Mouse (Mus musculus) limb, embryonic 10.5 days (tissue): ENCODE measurements around the gene Pip4k2c. TPM values are rescaled to one million over a fixed set of nuclear protein-coding genes. Genes with fewer than 3 reads are reported as not detected.
"Not testable (repeated sequence)": the region's sequence is repeated elsewhere in the genome, so short reads cannot be mapped to it uniquely, and the experiment has no call there.

ENCODE experiments used
- DNase-seq: peaks from one replicate; pipeline ENCODE4 v3.0.0-alpha.2; 2017; ENCODE audit warnings: low spot score
- H3K27ac ChIP-seq: fragments of 300-500 bp; sonication (generic); 2 replicates; pipeline ENCODE4 v1.5.1; 2016; ENCODE audit warnings: mild to moderate bottlenecking
- H3K27me3 ChIP-seq: fragments of 300-500 bp; sonication (generic); 2 replicates; pipeline ENCODE4 v1.6.1; 2016; ENCODE audit warnings: low read depth, mild to moderate bottlenecking; ENCODE audit not compliant: poor library complexity, severe bottlenecking
- H3K36me3 ChIP-seq: fragments of 300-500 bp; sonication (generic); 2 replicates; pipeline ENCODE4 v1.6.1; 2016; ENCODE audit warnings: mild to moderate bottlenecking, moderate library complexity
- H3K4me1 ChIP-seq: fragments of 300-500 bp; sonication (generic); 2 replicates; pipeline ENCODE4 v1.6.1; 2016
- H3K4me3 ChIP-seq: fragments of 300-500 bp; sonication (generic); 2 replicates; pipeline ENCODE4 v1.5.1; 2016; ENCODE audit warnings: mild to moderate bottlenecking, moderate library complexity
- H3K9me3 ChIP-seq: fragments of 300-500 bp; sonication (generic); replicated peaks from 2 replicates; pipeline ENCODE4 v1.6.1; 2016; ENCODE audit warnings: mild to moderate bottlenecking
- WGBS: fragments of 180-500 bp; shearing (Covaris S2); methylation state at CpG from one replicate; pipeline ENCODE4 v1.1.7; 2016; 5-methylcytosine and 5-hydroxymethylcytosine counted together
- polyA plus RNA-seq: library from polyadenylated mRNA; unstranded; fragments of >200 nt; fragmentation: Nextera tagmentation; extraction: Ambion mirVana; gene quantifications from 2 replicates; pipeline ENCODE4 v1.2.1, GENCODE M21; 2016

Pip4k2c gene
- polyA plus RNA-seq, 1 experiment from 2014 or later, result 27.8 TPM

DNA sequence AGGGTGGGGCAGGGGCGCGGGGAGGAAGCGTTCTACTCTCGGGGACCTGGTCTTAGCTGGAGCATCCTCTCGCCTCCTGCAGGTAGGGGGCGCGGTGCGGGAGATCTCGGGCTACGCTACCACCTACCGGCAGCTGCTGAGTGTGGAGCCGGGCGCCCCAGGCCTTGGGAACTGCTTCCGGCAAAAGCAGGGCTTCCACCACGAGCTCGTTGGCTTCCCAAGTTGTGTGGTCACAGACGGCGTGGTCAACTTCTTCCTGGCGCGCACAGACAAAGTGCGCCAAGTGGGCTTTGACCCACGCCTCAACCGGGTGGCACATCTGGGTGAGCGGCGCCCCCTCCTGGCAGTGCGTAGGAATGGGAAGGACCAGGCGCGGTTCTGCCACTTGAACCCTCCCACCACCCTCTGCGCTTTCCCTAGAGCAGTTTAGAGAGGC lies 40.5 kb downstream of the Pip4k2c start:
- Histone ChIP-seq H3K27ac (peak overlapping the region; percentile 54), H3K27me3 (peaks cover 72% of the 10 kb centered on the region), H3K36me3 (no peaks in the 10 kb centered on the region), H3K4me3 (peak overlapping the region; percentile 49), H3K4me1 (peaks cover 37% of the 10 kb centered on the region), H3K9me3 (no peaks in the 10 kb centered on the region)
- DNase-seq, result peak; percentile 89
- under 1% methylated on average over 29 of the region's 29 CpGs for WGBS

DNA sequence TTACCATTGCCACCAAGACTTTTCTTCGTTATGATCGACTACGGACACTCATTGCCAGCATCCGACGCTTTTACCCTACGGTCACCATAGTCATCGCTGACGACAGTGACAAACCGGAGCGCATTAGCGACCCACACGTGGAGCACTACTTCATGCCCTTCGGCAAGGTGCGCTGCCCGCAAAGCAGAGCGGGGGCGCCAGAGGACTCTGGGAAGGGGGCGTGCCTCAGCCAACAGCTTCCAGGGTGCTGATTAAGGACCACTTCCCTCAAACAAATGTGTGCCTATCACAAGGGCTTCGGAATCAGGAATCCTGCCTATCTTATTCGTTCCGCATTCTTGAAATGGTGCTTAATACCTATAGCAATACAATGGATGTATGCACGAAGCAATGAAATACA lies 41.4 kb downstream of the Pip4k2c start:
- Histone ChIP-seq H3K9me3 (no peaks in the 10 kb centered on the region), H3K36me3 (no peaks in the 10 kb centered on the region), H3K4me3 (peak overlapping the region; percentile 49), H3K27ac (peak overlapping the region; percentile 54; the same call in 1 of the 2 replicates), H3K4me1 (peaks cover 45% of the 10 kb centered on the region), H3K27me3 (peaks cover 78% of the 10 kb centered on the region)
- peak; percentile 66 for DNase-seq
- WGBS, result 2% methylated on average over 22 of the region's 22 CpGs

DNA sequence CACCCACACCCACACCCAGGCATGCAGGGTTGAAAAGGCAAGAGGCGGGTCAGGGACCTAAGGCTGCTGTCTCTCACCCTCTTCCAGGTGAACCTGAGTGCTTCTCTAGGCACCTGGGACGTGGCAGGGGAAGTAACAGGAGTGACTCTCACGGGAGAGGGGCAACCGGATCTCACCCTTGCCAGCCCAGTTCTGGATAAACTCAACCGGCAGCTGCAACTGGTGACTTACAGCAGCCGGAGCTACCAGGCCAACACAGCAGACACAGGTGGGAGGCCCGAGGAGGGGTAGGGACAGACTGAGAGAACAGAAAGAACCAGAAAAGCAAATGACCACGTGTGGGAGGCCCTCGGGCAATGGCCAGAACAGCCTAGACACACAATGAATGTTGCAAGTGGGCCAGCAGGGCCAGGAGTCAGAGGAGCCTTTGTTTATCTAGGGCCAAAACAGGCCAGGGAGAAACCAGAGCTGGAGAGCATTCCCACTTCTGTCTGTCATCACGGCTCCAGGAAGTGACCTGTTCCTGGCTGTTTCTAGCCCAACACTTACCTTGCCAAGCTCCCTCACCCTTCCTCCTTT lies 43.7 kb downstream of the Pip4k2c start:
- 29% methylated on average over 10 of the region's 10 CpGs for WGBS
- H3K36me3 ChIP-seq, result no peaks in the 10 kb centered on the region
- peaks cover 97% of the 10 kb centered on the region for H3K27me3 ChIP-seq
- H3K9me3 ChIP-seq, result no peaks in the 10 kb centered on the region
- H3K4me1 ChIP-seq, result peaks cover 50% of the 10 kb centered on the region
- no peak overlapping the region for H3K27ac ChIP-seq
- peak; percentile 38 for DNase-seq
- H3K4me3 ChIP-seq, result no peak overlapping the region

DNA sequence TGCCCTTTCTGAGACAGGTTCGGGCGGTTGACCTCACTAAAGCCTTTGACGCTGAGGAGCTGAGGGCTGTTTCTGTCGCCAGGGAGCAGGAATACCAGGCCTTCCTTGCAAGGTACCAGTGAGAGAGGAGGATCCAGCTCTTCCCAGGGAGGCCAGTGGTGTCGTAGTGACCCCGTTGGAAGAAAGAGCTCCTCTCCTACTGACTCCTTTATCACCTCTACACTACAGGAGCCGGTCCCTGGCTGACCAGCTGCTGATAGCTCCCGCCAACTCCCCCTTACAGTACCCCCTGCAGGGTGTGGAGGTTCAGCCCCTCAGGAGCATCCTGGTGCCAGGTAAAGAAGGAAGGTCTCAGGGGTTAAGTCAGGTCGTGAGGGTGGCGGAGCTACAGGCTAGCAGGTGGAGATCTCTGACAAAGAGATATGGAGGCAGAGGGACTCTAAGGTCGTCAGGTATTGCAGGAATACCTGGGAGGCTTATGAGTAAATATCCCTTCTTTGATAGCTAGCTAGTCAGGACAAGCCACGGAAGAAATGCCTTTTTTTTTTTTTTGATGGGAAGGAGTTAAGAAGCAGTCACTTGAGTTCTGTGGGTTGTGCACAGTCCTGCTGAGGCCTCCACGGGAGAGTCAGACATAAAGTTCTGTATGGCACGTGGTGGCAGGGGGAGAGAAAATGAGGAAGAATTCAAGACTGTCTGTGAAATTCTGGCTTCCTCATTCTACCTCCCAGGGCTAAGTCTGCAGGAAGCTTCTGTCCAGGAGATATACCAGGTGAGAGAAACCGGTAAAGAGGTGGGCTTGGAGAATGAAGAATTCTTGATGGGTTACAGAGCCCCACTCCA lies 44.4 kb downstream of the Pip4k2c start:
- peak; percentile 48 for DNase-seq
- Histone ChIP-seq H3K4me3 (peak overlapping the region; percentile 70; the same call in 1 of the 2 replicates), H3K27ac (no peak overlapping the region), H3K4me1 (peaks cover 50% of the 10 kb centered on the region), H3K36me3 (no peaks in the 10 kb centered on the region), H3K9me3 (no peaks in the 10 kb centered on the region), H3K27me3 (peaks cover 96% of the 10 kb centered on the region)
- WGBS, result 19% methylated on average over 15 of the region's 15 CpGs

DNA sequence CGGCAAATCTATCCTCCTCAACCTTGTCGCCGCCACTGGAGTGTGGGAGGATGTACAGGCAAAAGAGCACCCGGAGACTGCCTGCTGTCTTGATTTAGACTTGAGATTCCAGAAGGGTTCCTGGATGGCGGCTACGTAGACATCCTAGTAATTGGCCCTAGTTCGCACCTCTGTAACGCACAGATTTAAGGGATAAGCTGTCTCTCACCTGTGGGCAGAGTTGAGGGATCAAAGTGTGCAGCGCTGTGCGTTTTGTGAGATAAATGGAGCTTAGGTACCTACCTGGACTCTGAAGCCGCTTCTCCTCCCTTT lies 45.0 kb downstream of the Pip4k2c start:
- 2% methylated on average over 11 of the region's 11 CpGs for WGBS
- peaks cover 50% of the 10 kb centered on the region for H3K4me1 ChIP-seq
- H3K27ac ChIP-seq, result peak overlapping the region; percentile 83; the same call in 1 of the 2 replicates

DNA sequence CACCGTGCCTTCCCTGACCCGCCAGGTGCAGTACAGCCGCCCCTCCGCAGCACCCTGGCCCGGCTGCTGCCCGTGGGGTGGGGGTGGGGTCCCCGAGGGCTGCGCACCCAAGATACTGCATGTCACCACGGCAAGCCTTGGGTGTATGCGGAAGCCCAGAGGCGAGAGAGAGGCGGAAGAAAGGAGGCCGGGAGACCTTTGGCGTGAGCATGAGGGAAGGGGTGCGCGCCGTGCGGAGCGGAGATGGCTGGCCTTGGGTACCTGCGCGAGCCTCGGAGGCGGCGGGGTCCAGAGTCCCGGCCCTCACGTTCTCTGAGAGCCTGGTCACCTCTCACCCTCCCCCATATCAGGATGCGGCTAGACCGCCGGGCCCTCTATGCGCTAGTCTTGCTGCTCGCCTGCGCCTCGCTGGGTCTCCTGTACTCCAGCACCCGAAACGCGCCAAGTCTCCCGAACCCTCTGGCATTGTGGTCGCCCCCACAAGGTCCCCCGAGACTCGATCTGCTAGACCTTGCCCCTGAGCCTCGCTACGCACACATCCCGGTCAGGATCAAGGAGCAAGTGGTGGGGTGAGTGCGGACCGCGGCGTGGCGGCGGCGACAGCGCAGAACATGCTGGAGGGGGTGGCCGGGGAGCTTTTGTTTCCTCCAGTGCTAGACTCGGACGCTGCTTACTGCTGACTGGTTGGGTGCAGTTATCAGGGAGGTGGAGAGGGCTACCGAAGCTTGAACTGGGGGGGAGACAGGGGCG lies 45.6 kb downstream of the Pip4k2c start:
- WGBS, result under 1% methylated on average over 56 of the region's 56 CpGs
- peak; percentile 70 for DNase-seq
- peak overlapping the region; percentile 83 for H3K27ac ChIP-seq

More for the DNA sequence above, 45.0 kb downstream of the Pip4k2c start:
- Histone ChIP-seq H3K36me3 (no peaks in the 10 kb centered on the region), H3K9me3 (no peaks in the 10 kb centered on the region), H3K27me3 (peaks cover 89% of the 10 kb centered on the region), H3K4me3 (peak overlapping the region; percentile 70)
- no peak for DNase-seq

DNA sequence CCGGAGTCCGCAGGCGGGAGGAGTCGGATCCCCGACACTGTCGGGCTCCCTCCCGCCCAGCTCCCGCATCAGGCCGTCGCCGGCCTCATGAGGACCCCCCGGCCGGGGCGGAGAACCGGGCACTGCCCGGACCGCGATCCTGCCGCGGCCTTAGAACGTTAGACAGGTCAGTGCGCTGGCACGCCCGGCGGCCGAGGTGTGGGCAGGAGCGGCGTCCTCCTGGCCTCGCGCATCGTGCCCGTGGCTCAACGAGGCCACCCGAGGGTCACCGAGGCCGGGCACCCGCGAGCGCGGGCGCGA lies 46.1 kb downstream of the Pip4k2c start:
- under 1% methylated on average over 42 of the region's 42 CpGs for WGBS
- H3K27me3 ChIP-seq, result peaks cover 79% of the 10 kb centered on the region
- H3K36me3 ChIP-seq, result no peaks in the 10 kb centered on the region
- peak overlapping the region; percentile 70 for H3K4me3 ChIP-seq
- peak; percentile 70 for DNase-seq
- H3K4me1 ChIP-seq, result peaks cover 39% of the 10 kb centered on the region
- H3K27ac ChIP-seq, result peak overlapping the region; percentile 83
- H3K9me3 ChIP-seq, result no peaks in the 10 kb centered on the region

More for the DNA sequence above, 45.6 kb downstream of the Pip4k2c start:
- H3K36me3 ChIP-seq, result no peaks in the 10 kb centered on the region
- peaks cover 84% of the 10 kb centered on the region for H3K27me3 ChIP-seq
- H3K4me1 ChIP-seq, result peaks cover 44% of the 10 kb centered on the region
- peak overlapping the region; percentile 70 for H3K4me3 ChIP-seq
- H3K9me3 ChIP-seq, result no peaks in the 10 kb centered on the region

DNA sequence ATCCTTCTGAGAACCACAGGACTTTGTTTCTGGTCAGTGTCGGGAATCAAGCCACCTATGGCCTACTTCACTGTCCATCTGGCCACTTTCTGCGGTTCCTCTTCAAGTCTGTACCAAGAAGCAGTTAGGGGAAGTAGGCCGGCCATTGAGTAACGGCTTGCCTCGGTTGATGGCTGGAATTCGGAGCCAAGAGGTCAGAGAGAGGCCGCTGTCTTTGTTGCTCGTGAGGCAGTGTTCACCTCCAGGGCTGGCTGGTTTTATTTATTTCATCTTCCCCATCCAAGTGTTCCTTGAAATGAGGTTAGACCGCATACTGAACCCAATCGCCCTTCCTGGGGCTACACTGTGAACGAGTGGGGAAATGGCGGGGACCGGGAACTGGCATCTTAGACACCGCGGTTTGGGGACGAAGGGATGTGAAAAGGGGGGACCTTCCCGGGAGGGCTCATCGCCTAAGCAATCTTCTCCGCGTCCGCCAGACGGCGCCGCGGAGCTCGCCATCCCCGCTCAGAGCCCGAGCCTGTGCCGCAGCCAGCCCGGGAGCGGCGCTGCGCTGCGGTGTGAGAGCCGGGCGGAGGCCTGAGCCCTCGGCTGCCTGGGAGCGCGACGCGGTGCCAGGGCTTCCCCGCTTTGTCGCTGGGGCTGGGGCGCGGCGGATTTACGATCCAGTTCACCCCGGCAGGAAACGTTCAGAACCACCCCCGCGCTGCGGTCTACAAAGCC lies 46.6 kb downstream of the Pip4k2c start, which contains the start of gene B4galnt1:
B4galnt1 (plus strand) TSS at position 595 of the 723 bp plus-strand sequence.
- Histone ChIP-seq H3K9me3 (no peaks in the 10 kb centered on the region), H3K4me3 (peak within 1 kb of the TSS; percentile 70), H3K27me3 (peaks cover 74% of the 10 kb centered on the region), H3K27ac (peak within 1 kb of the TSS; percentile 83), H3K4me1 (peaks cover 34% of the 10 kb centered on the region), H3K36me3 (no peaks in the 10 kb centered on the region)
- 2% methylated on average over 52 of the region's 52 CpGs for WGBS
- peak; percentile 86 for DNase-seq

DNA sequence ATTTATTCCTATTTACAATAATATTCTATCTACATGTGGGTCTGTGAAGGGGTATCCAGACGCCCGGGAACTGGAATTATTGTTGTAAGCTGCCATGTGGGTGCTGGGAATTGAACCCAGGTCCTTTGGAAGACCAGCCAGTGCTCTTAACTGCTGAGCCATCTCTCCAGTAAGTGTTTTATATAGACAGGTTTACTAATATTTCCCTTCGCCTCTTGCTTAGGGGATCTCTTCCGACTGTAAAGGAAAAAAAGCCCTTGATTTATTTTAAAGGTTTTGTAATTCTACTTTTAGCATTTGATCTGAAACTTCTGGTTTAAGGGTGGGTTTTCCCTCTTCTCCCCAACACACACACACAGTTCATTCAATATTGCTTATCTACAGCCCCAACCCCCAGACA lies 47.2 kb downstream of the Pip4k2c start:
- H3K9me3 ChIP-seq, result no peaks in the 10 kb centered on the region
- no peak overlapping the region for H3K27ac ChIP-seq
- H3K4me3 ChIP-seq, result no peak overlapping the region
- WGBS, result 97% methylated on average over 4 of the region's 4 CpGs
- H3K27me3 ChIP-seq, result peaks cover 68% of the 10 kb centered on the region
- peaks cover 31% of the 10 kb centered on the region for H3K4me1 ChIP-seq
- no peak for DNase-seq
- no peaks in the 10 kb centered on the region for H3K36me3 ChIP-seq

DNA sequence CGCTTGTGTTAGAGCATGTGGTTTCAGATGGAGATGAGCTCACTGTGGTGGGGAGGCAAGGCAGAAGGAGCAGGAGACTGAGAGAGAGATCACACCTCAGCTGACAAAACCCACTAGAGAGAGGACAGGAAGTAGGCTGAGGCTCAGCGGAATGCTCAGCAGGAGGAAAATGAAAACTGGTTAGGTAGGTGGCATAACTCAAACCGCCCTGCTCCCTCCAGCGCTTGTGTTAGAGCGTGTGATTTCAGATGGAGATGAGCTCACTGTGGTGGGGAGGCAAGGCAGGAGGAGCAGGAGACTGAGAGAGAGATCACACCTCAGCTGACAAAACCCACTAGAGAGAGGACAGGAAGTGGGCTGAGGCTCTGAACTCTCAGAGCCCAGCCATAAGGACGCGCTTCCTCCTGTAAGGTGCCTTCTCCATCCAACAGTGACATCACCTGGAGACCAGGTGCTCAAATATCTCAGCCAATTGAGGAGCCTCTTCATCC lies 48.6 kb downstream of the Pip4k2c start:
- Histone ChIP-seq H3K4me1 (peaks cover 30% of the 10 kb centered on the region), H3K27me3 (peaks cover 54% of the 10 kb centered on the region)
- WGBS, result 50% methylated on average over 7 of the region's 7 CpGs
- not testable (repeated sequence) for H3K27ac ChIP-seq, H3K4me3 ChIP-seq, DNase-seq, H3K9me3 ChIP-seq, H3K36me3 ChIP-seq

DNA sequence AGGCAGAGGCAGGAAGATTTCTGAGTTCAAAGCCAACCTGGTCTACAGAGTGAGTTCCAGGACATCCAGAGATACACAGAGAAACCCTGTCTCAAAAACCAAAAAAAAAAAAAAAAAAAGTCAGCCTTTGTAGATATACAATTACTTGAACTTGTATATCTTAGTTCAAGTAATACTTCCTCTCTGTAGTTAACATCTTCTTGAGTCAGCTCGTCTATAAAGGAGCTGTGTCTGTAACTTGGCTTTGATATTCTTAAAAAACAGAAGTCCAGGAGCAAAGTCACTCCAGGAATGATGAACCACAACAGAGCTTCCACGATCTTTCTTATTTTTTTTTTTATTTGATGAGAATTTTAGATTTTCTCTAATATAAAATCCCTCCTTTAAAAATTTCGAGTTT lies 50.7 kb downstream of the Pip4k2c start:
- Histone ChIP-seq H3K27ac (no peak overlapping the region), H3K9me3 (no peaks in the 10 kb centered on the region), H3K36me3 (no peaks in the 10 kb centered on the region), H3K4me1 (peaks cover 12% of the 10 kb centered on the region), H3K27me3 (peaks cover 33% of the 10 kb centered on the region), H3K4me3 (no peak overlapping the region)
- 82% methylated on average over 3 of the region's 3 CpGs for WGBS
- DNase-seq, result no peak

DNA sequence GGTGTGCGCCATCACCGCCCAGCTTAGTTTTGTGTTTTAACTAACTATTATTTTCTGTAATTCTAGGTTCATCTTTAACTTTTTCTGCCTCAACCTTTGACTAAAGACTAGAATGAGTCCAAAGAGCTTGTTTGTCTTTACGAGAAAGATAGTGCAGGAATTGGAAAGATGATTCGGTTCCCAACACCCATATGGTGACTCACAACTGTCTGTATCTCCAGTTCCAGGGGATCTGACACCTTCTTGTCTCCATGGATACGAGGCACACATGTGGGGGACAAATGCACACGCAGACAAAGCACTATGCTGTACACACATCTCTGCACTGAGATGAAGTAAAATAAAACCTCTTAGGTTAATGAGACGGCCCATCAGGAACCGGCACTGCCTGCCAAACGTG lies 51.3 kb downstream of the Pip4k2c start:
- Histone ChIP-seq H3K4me3 (no peak overlapping the region), H3K9me3 (no peaks in the 10 kb centered on the region), H3K27ac (no peak overlapping the region), H3K36me3 (no peaks in the 10 kb centered on the region), H3K4me1 (peaks cover 6% of the 10 kb centered on the region), H3K27me3 (peaks cover 27% of the 10 kb centered on the region)
- 85% methylated on average over 9 of the region's 9 CpGs for WGBS
- DNase-seq, result no peak
